Mouse (Mus musculus) gastrocnemius, postnatal 14 days (tissue): ENCODE data around the gene Tmem100. TPM values are rescaled to one million over a fixed set of nuclear protein-coding genes. Genes with fewer than 3 reads are reported as not detected.

ENCODE experiments used
- DNase-seq: peaks from one replicate; pipeline ENCODE4 v3.0.0; 2021; ENCODE audit warnings: mixed read lengths
- intact Hi-C: fragments of 180-260 bp; cut with DNase I; formaldehyde crosslinking; loops from one replicate; pipeline ENCODE4 v1.15.1; 2025; ENCODE audit warnings: low total_unique reads
- long read RNA-seq, 2 experiments: library from polyadenylated mRNA; stranded (forward); transcript quantifications; one replicate each; pipeline ENCODE4 v2.0.0; 2021
- total RNA-seq, 2 experiments: library from RNA; stranded (reverse); gene quantifications; 2 replicates each; pipeline ENCODE4 v1.2.3; 2021

Gene Tmem100
- 10 to 100 TPM; 12.8 to 16.8 TPM for total RNA-seq
- long read RNA-seq, experiment 1, transcript Tmem100-201 (3 exons, 1,767 nt), result major isoform, 9 of 17 reads
- long read RNA-seq, experiment 1, partial matches to known transcripts, result 1 of 17 reads
- long read RNA-seq, experiment 1, other reads (novel, unspliced or antisense), result 7 of 17 reads
- long read RNA-seq, experiment 2, transcript Tmem100-201 (3 exons, 1,767 nt), result major isoform, 11 of 18 reads
- long read RNA-seq, experiment 2, partial matches to known transcripts, result 5 of 18 reads
- long read RNA-seq, experiment 2, other reads (novel, unspliced or antisense), result 2 of 18 reads

DNA sequence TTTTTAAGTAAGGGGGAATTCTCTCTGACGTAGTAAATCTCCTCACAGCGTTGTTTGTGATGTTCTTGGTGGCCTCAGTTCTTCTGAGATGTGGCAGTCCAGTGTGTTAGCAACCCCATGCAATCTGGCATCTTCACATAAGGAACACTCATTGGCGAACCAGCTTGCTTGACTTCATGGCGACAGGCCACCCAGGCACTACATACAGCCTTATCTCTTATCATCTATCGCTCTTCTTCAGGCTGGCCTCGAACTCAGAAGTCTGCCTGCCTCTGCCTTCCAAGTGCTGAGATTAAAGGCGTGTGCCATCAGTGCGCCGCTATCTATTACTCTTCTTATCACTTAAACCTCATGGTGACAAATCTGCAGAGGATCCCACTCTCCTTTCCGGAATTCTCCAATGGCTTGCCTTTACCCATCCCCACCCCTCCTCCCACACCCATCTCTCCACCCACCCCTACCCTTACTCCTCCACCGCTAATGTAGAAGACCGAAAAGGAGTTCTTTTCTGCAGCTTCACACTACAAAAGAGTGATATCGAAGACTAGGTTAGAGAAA is at the start of gene Tmem100:
Gene Tmem100 (plus strand): TSS at position 508 of the 558 bp plus-strand sequence.
- DNase-seq, result no peak
- intact Hi-C loops, result loop anchor here (5.0 kb wide), 1 partner anchor 43 kb away; no protein-coding TSS in a partner anchor

DNA sequence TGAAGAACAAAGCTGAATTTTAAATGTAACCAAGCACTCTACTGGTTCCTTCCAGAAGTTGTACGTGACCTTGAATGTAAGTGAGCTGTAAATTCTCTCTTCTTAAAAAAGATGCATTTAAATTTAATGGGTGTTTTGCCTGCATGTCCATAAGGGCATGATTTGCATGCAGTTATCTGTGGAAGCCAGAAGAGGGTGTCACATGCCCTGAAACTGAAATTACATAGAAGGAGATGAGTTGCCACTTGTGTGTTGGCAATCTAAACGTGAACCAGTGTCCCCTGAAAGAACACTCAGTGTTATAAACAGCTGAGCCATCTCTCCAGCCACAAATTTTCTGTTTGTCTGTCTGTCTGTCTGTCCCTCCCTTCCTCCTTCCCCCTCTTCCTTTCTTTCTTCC is 47.2 kb upstream of the Tmem100 start:
- DNase-seq, result no peak
- intact Hi-C loops, result no loop called here

DNA sequence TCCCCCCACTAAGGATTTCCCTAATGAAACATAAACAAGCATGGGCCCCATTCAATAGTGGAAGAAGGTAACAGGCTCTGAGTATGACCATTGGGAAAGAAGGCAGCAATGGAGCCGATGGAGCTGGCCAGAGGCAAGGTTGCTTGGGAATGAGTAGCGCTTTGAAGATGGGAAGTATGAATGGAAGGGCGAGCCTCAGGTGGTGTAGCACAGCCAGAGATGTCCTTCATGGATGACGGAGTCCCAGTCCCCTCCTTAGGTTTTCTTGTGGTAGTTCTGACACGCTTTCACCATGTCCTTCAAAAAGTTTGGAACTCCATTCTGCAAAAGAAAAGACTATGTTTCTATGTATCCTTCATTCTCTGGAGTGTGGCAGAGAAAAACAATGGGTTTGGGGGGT is 45.7 kb upstream of the Tmem100 start:
- DNase-seq, result no peak
- intact Hi-C loops, result no loop called here

DNA sequence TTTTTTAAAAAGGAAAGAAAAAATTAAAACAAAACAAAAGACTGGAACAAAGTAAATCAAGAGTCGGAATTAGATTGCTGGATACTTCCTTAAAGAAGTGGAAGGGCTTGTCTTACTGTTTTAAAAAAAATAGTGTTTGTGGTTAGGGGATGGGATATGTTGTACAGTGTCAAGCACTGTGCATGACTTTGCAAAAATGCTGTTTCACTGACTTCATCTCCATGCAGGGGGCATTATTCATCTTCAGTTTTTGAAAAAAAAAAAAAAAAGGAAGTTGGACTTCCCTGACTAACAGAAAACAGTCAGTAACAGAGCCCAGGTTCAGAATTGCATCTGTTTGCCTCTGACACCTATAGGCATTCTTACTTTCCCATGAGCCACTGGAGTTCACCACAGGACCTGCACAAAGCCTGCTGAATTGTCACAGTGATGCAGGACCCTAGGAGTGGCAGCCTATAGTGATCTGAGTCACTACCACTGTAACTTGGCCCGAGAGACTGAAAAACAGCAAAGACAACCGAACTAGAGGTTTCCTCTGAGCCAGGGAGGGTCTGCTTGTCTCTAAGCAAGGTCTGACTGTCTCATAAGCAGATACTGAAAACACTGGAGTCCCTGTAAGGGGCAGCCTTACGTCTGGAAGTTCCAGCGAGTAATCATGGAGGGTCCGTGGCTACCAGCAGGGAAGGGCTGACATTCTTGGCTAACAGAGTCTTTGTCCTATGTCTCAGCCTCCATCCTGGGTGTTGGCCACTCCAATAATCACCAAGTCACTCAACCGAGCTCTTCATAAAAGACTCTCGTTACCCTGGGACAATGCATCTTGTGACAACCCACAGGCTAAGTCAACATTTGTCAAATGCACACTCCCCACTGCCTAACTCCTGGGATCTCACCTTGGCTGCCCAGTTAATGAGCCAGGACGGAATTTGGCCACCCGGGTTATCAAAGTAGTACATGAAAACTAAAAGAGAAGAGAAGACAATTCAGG is 44.7 kb upstream of the Tmem100 start:
- intact Hi-C loops, result loop anchor here (2.0 to 5.0 kb wide), 2 partner anchors 42 to 185 kb away; no protein-coding TSS in a partner anchor
- no peak for DNase-seq

GRCm38 (mm10) chr11:89986516-89986915 is 43.6 kb upstream of the Tmem100 start:
- intact Hi-C loops, result loop anchor here (2.0 to 5.0 kb wide), 2 partner anchors 41 to 184 kb away; no protein-coding TSS in a partner anchor

GRCm38 (mm10) chr11:89988936-89989589 is 41.1 kb upstream of the Tmem100 start:
- peak; percentile 70 for DNase-seq
- intact Hi-C loops, result loop anchor here (5.0 kb wide), 1 partner anchor 38 kb away; no protein-coding TSS in a partner anchor

More at GRCm38 (mm10) chr11:89986516-89986915, 43.6 kb upstream of the Tmem100 start:
- no peak for DNase-seq

DNA sequence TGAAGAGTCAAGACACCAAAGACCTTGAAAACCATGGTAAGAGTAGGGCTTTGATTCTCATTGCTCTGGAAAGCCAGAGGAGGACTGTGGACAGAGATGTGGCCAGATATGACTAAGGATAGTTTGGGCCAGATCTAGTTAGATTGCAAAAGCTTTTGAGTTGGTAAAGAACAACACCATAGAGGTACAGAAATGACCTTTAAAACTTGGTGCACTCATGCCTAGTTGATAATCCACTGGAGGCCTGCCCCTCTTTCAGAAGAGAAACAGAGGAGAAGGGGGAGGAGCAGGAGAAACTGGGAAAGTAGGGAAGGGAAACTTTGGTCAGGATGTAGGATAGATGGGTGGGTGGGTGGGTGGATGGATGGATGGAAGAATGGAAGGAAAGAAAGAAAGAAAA is 38.5 kb upstream of the Tmem100 start:
- intact Hi-C loops, result no loop called here
- DNase-seq, result no peak

DNA sequence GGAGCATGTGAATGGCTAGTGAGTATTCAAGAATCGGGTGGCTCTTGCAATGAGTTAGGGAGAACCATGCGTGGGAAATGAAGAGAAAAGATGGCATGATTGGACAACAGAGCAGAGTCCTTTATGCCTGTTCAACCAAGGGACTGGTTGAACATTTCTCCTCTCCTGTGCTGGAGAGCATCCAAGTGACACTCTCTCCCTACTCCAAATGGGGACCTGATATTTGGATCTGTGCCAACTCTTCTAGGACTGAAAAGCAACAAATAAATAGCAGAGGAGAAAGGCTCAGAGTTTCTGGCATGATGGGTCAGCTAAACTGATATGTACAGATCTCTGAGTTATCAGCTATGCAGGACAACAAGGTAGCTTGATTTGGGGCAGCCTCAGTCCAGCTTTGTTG is 35.4 kb upstream of the Tmem100 start:
- no peak for DNase-seq

GRCm38 (mm10) chr11:89995596-89995995 is 34.6 kb upstream of the Tmem100 start:
- DNase-seq, result no peak
- intact Hi-C loops, result no loop called here

More for the DNA sequence above, 35.4 kb upstream of the Tmem100 start:
- intact Hi-C loops, result no loop called here

DNA sequence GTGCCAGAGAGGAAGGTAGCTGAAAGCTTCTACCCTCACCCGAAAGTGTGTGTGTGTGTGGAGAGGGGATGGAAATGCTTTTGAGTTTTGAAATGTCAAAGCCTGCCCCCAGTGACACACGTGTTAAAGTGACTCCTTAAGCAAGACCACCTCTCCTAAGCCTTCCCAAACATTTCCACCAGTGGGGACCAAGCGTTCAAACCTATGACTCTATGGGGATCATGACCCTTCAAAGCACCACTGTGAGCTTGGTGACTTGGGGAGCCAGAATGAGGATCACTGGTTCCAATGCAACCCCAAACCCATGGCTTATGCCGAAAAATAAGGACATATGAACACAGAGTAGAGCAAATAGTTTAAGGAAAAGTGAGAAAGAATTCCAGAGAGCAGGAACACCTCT is 33.7 kb upstream of the Tmem100 start:
- intact Hi-C loops, result no loop called here
- DNase-seq, result no peak

GRCm38 (mm10) chr11:89996856-89997255 is 33.3 kb upstream of the Tmem100 start:
- DNase-seq, result no peak
- intact Hi-C loops, result no loop called here

DNA sequence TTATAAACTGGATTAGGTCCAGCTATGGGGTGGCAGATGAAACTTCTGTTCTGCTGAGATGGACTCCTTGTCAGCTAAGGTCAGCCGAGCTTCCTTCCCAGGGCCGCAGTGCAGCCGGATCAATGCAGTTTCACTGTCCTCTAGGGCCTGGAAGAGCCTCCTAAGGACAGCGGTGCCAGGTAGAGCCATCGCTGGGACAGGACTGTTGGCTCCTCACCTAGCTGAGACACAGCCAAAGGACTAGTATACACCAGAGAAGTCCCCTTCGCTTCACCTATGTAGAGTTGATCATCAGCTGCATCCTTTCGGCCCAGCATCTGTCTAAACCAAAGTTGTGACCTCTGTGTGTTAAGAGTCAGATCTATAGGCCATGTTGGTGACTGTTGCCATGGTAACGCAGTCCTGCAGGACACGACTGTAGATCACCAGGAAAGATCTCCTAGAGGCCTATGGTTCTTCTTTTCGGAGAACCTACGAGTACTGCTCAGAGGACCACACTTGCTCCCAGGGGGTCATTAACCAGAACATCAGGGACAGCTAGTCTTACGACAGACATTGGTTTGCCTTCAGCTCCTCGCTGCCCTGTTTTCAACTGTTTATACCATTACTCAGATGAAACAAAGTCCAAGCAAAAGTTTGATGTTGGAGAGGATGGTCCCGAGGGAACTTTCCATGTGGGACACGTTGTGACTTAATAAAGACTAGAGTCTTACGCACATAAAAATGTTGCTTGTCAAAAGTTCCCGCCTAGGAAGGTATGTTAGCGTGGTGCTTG is 31.0 kb upstream of the Tmem100 start:
- DNase-seq, result no peak
- intact Hi-C loops, result no loop called here

DNA sequence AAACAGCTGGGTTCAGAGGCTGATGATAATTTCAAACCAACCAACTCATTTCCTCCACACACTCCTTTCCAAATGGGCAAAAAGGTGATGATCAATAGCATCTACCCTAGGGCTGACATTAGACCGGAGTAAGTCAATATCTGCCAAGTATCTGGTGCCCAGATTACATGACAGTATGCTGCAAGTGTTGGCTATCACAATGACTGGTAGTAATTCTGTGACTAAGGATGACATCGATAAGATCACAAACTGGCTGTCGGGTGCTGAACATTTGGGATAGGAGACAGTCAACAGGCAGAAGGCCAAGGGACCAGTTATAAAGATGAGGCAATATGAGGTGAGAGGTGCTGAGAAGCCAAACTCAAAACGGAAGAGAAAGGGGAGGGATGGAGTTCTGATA is 29.5 kb upstream of the Tmem100 start:
- no peak for DNase-seq
- intact Hi-C loops, result no loop called here

GRCm38 (mm10) chr11:90001396-90002230 is 28.5 kb upstream of the Tmem100 start:
- intact Hi-C loops, result no loop called here
- DNase-seq, result no peak

GRCm38 (mm10) chr11:90002231-90002986 is 27.7 kb upstream of the Tmem100 start, which contains the start of gene Pctp:
Gene Pctp (minus strand): TSS chr11:90002894.
- DNase-seq, result peak; percentile 81
- intact Hi-C loops, result no loop called here

GRCm38 (mm10) chr11:90002987-90003348 is 27.2 kb upstream of the Tmem100 start:
- intact Hi-C loops, result no loop called here

GRCm38 (mm10) chr11:90003386-90003785 is 26.8 kb upstream of the Tmem100 start:
- intact Hi-C loops, result no loop called here
- DNase-seq, result no peak

More at GRCm38 (mm10) chr11:90002987-90003348, 27.2 kb upstream of the Tmem100 start:
- no peak for DNase-seq
